Mouse (Mus musculus): Measurements from ENCODE around the gene Ttc34. TPM values are rescaled to one million over a fixed set of nuclear protein-coding genes. Genes with fewer than 3 reads are reported as not detected.

Ttc34 gene
- polyA plus RNA-seq, 1 experiment: 19.9 TPM

DNA sequence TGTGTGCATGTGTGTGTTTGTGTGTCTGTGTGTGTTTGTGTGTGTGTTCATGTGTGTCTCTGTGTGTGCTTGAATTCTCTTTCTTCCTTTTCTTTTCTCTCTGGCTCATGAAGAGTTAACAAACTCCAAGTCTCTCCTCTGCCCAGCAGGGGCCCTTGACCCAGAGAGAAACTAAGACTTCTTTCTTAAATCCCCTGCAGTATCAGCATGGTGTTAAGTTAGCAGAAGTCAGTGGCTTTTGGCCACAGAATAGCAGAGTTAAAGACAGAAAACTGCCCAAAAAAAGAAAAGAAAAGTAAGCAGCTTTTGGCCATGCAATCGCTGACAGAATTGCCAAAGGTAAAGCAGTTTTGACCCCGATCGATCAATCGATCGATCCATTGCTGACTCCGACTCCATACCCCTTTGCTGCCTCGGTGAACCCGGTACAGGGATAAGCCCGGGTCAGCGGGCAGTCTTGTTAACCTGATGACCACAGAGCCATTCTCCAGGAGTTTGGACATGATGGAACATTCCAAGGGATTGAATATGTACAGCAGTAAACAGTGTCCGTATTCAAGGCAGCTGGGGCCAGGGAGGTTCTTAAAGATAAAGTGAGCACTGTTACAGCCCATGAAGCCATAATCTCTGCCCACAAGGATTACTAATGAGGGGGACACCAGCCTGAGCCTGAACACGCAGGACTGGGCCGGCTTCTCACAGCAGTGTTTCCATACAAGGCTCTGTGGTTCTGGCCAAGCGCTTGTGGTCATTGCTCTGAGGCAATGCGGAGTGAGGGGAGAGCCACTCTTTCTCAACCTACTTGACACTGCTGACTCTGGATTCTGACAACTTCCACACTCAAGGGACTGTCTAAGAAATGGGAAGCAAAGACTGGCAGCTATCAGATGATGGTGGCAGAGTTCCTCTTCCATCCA is 73.6 kb downstream of the Ttc34 start:
- no peak for TF ChIP-seq CTCF (IDR thresholded peaks at IDR 0.05; ENCODE audit: control insufficient read depth, insufficient read depth, insufficient replicate concordance, low read depth, low read length)
- TF ChIP-seq POLR2A (IDR thresholded peaks at IDR 0.05; ENCODE audit: control insufficient read depth, low read depth, low read length): no peak
- no peaks in the 10 kb centered on the region for H3K36me3 ChIP-seq (ENCODE audit: control insufficient read depth, insufficient read depth, low read length)
- no peak overlapping the region for H3K4me3 ChIP-seq (ENCODE audit: control insufficient read depth, low read depth, low read length)
- H3K27me3 ChIP-seq (ENCODE audit: control insufficient read depth, insufficient read depth, low read length): no peaks in the 10 kb centered on the region
- peaks cover 4% of the 10 kb centered on the region for H3K4me1 ChIP-seq (ENCODE audit: control insufficient read depth, insufficient read depth, low read length)
- H3K27ac ChIP-seq (ENCODE audit: control insufficient read depth, insufficient read depth, low read depth, low read length): no peak overlapping the region

DNA sequence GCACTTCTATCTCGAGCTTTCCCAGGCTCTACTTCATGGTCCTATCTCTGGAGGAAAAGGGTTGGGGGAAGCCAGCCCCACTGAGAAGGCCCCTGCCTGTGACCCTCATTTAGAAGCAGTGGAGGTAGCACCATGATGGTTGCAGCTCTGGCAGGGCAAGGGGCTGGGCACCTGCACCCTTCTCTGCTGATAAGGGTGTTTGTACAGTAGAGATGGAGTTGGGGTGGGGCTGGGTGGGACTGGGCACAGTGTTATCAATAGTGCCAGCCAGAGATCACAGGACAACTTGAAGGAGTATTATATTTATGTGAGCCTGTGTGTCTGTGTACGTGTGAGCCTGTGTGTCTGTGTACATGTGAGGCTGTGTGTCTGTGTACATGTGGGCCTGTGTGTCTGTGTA is 74.4 kb downstream of the Ttc34 start:
- H3K36me3 ChIP-seq (ENCODE audit: control insufficient read depth, insufficient read depth, low read length): no peaks in the 10 kb centered on the region
- H3K4me1 ChIP-seq (ENCODE audit: control insufficient read depth, insufficient read depth, low read length): peaks cover 4% of the 10 kb centered on the region
- no peak overlapping the region for H3K27ac ChIP-seq (ENCODE audit: control insufficient read depth, insufficient read depth, low read depth, low read length)
- H3K4me3 ChIP-seq (ENCODE audit: control insufficient read depth, low read depth, low read length): no peak overlapping the region
- no peak for TF ChIP-seq CTCF (IDR thresholded peaks at IDR 0.05; ENCODE audit: control insufficient read depth, insufficient read depth, insufficient replicate concordance, low read depth, low read length)
- no peak for TF ChIP-seq POLR2A (IDR thresholded peaks at IDR 0.05; ENCODE audit: control insufficient read depth, low read depth, low read length)
- H3K27me3 ChIP-seq (ENCODE audit: control insufficient read depth, insufficient read depth, low read length): no peaks in the 10 kb centered on the region

DNA sequence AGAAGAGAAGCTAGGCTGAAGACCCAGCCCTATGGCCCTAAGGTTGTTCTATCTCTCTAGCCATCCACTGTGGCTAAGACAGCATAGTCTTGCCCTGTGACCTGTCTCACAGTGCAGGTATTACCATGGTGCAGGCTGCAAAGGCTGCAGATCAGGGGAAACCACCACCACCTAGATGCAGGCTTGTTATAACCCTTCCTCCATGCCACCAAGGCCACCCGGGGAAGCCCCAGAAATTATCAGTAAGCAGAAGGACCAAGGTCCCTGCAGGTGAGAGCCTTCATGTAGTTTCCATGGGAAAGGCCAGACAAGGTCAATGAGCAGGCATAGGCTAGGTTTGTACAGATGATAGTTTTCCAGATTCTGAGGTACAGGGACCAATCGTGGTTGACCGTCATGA is 76.6 kb downstream of the Ttc34 start:
- Histone ChIP-seq H3K27ac (ENCODE audit: control insufficient read depth, insufficient read depth, low read depth, low read length) (no peak overlapping the region), H3K4me3 (ENCODE audit: control insufficient read depth, low read depth, low read length) (peak overlapping the region; percentile 17; the same call in 1 of the 2 replicates), H3K36me3 (ENCODE audit: control insufficient read depth, insufficient read depth, low read length) (no peaks in the 10 kb centered on the region), H3K27me3 (ENCODE audit: control insufficient read depth, insufficient read depth, low read length) (no peaks in the 10 kb centered on the region), H3K4me1 (ENCODE audit: control insufficient read depth, insufficient read depth, low read length) (no peaks in the 10 kb centered on the region; the same call in 1 of the 2 replicates)
- no peak for TF ChIP-seq POLR2A (IDR thresholded peaks at IDR 0.05; ENCODE audit: control insufficient read depth, low read depth, low read length)
- no peak for TF ChIP-seq CTCF (IDR thresholded peaks at IDR 0.05; ENCODE audit: control insufficient read depth, insufficient read depth, insufficient replicate concordance, low read depth, low read length)

DNA sequence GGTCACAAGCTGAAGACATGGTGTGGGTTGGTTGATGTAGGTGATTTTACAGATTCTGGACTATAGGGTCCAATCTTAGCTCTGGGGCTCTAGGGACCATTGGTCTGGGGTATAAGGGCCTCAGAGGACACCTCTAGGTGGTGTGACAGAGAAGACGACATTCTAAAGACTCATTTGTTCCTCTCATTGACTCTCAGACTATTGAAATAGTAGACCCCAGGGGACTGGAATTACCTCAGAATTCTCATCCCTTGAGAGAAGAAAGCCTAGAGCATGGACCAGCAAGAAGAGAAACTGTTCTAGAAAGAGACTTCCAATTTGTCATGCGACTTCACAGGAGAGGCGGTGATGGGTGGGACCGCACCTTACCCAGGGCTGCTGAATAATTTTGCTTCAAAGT is 77.0 kb downstream of the Ttc34 start:
- no peaks in the 10 kb centered on the region for H3K27me3 ChIP-seq (ENCODE audit: control insufficient read depth, insufficient read depth, low read length)
- no peak overlapping the region for H3K27ac ChIP-seq (ENCODE audit: control insufficient read depth, insufficient read depth, low read depth, low read length)
- no peaks in the 10 kb centered on the region; the same call in 1 of the 2 replicates for H3K4me1 ChIP-seq (ENCODE audit: control insufficient read depth, insufficient read depth, low read length)
- no peak for TF ChIP-seq POLR2A (IDR thresholded peaks at IDR 0.05; ENCODE audit: control insufficient read depth, low read depth, low read length)
- TF ChIP-seq CTCF (IDR thresholded peaks at IDR 0.05; ENCODE audit: control insufficient read depth, insufficient read depth, insufficient replicate concordance, low read depth, low read length): no peak
- no peak overlapping the region for H3K4me3 ChIP-seq (ENCODE audit: control insufficient read depth, low read depth, low read length)
- no peaks in the 10 kb centered on the region for H3K36me3 ChIP-seq (ENCODE audit: control insufficient read depth, insufficient read depth, low read length)

DNA sequence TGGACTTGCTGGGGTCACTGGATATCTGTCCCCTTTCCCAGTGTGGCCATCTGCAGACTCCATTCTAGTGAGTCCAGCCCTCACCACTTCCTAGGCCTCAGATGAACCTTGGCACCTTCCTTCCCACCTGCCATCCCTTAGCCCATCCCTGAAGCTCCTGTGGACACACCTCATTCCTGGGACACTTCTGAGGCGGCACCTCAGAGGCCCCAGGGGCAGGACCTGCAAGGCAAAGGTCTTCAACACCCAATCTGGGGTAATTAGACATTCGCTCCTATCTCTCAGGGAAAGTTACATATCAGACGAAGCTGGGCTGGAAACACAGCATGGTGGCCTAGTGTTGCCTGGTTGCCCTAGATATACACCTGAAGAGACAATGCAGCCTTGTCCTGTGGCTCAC is 77.4 kb downstream of the Ttc34 start:
- no peak overlapping the region for H3K4me3 ChIP-seq (ENCODE audit: control insufficient read depth, low read depth, low read length)
- H3K27ac ChIP-seq (ENCODE audit: control insufficient read depth, insufficient read depth, low read depth, low read length): no peak overlapping the region
- no peaks in the 10 kb centered on the region for H3K4me1 ChIP-seq (ENCODE audit: control insufficient read depth, insufficient read depth, low read length)
- H3K36me3 ChIP-seq (ENCODE audit: control insufficient read depth, insufficient read depth, low read length): no peaks in the 10 kb centered on the region
- H3K27me3 ChIP-seq (ENCODE audit: control insufficient read depth, insufficient read depth, low read length): no peaks in the 10 kb centered on the region
- no peak for TF ChIP-seq CTCF (IDR thresholded peaks at IDR 0.05; ENCODE audit: control insufficient read depth, insufficient read depth, insufficient replicate concordance, low read depth, low read length)
- TF ChIP-seq POLR2A (IDR thresholded peaks at IDR 0.05; ENCODE audit: control insufficient read depth, low read depth, low read length): no peak

DNA sequence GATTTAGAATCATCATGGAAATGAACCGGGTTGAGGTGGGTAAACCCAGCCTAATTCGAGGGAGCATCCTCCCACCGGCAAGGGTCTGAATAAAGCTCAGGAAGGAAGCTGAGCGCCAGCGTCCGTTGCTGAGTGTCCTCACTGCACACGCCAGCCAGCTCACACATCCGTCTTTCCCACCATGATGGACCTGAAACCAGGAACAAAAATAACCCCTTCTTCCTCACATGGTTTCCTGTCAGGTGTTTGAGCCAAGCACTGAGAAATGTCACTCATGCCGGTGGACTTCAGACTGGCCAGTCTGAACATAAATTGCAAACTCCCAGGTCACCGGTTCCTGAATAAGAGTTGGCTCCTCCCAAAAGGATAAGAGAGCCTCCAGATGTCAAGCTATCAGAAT is 78.0 kb downstream of the Ttc34 start:
- no peak overlapping the region for H3K4me3 ChIP-seq (ENCODE audit: control insufficient read depth, low read depth, low read length)
- no peak overlapping the region for H3K27ac ChIP-seq (ENCODE audit: control insufficient read depth, insufficient read depth, low read depth, low read length)
- no peaks in the 10 kb centered on the region for H3K36me3 ChIP-seq (ENCODE audit: control insufficient read depth, insufficient read depth, low read length)
- no peaks in the 10 kb centered on the region for H3K27me3 ChIP-seq (ENCODE audit: control insufficient read depth, insufficient read depth, low read length)
- TF ChIP-seq CTCF (IDR thresholded peaks at IDR 0.05; ENCODE audit: control insufficient read depth, insufficient read depth, insufficient replicate concordance, low read depth, low read length) (no peak), POLR2A (IDR thresholded peaks at IDR 0.05; ENCODE audit: control insufficient read depth, low read depth, low read length) (no peak)
- no peaks in the 10 kb centered on the region for H3K4me1 ChIP-seq (ENCODE audit: control insufficient read depth, insufficient read depth, low read length)

DNA sequence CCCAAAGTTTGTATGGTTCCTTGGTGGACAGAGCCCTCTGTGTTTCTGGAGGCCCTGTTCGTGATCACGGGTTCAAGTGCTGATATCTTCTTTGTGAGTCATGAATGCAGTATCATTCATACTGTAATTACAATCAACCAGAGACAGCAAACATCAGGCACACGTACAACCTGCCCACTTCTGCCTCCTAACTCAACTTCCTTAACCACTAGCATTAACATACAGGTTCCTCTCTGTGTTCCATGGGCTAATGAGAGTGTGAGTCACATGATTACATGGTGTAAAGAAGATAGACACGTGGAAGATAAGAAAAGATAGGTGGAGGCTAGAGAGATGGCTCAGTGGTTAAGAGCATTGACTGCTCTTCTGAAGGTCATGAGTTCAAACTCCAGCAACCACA is 79.4 kb downstream of the Ttc34 start:
- no peaks in the 10 kb centered on the region for H3K36me3 ChIP-seq (ENCODE audit: control insufficient read depth, insufficient read depth, low read length)
- H3K4me3 ChIP-seq (ENCODE audit: control insufficient read depth, low read depth, low read length): no peak overlapping the region
- H3K4me1 ChIP-seq (ENCODE audit: control insufficient read depth, insufficient read depth, low read length): no peaks in the 10 kb centered on the region
- no peak overlapping the region for H3K27ac ChIP-seq (ENCODE audit: control insufficient read depth, insufficient read depth, low read depth, low read length)
- TF ChIP-seq CTCF (IDR thresholded peaks at IDR 0.05; ENCODE audit: control insufficient read depth, insufficient read depth, insufficient replicate concordance, low read depth, low read length) (no peak), POLR2A (IDR thresholded peaks at IDR 0.05; ENCODE audit: control insufficient read depth, low read depth, low read length) (no peak)
- no peaks in the 10 kb centered on the region for H3K27me3 ChIP-seq (ENCODE audit: control insufficient read depth, insufficient read depth, low read length)

Other genes starting within 250 kb of the Ttc34 start
- gene Prdm16, start 200.6 kb upstream of the Ttc34 start, polyA plus RNA-seq (2012; rRNA removed): 3.0 and 3.4 TPM in 2 replicates
- 646 and 664 TPM in 2 replicates for gene Actrt2, start 169.6 kb upstream of the Ttc34 start, polyA plus RNA-seq (2012; rRNA removed)
- 111 and 124 TPM in 2 replicates for gene Mmel1, start 32.1 kb downstream of the Ttc34 start, polyA plus RNA-seq (2012; rRNA removed)
- 1.6 and 1.7 TPM in 2 replicates for gene Fam213b, start 61.7 kb downstream of the Ttc34 start, polyA plus RNA-seq (2012; rRNA removed)
- gene Tnfrsf14, start 91.1 kb downstream of the Ttc34 start, polyA plus RNA-seq (2012; rRNA removed): 0.70 and 1.0 TPM in 2 replicates
- 0.57 and 0.65 TPM in 2 replicates for gene Hes5, start 123.5 kb downstream of the Ttc34 start, polyA plus RNA-seq (2012; rRNA removed)
- gene Pank4, start 126.7 kb downstream of the Ttc34 start, polyA plus RNA-seq (2012; rRNA removed): 16.7 TPM in 2 replicates
- 1.9 and 3.4 TPM in 2 replicates for gene Plch2, start 219.3 kb downstream of the Ttc34 start, polyA plus RNA-seq (2012; rRNA removed)
- gene Pex10, start 229.6 kb downstream of the Ttc34 start, polyA plus RNA-seq (2012; rRNA removed): 3.1 and 3.5 TPM in 2 replicates
- 59.5 and 64.6 TPM in 2 replicates for gene Rer1, start 248.9 kb downstream of the Ttc34 start, polyA plus RNA-seq (2012; rRNA removed)
- gene Morn1, start 249.1 kb downstream of the Ttc34 start, polyA plus RNA-seq (2012; rRNA removed): 44.0 and 47.5 TPM in 2 replicates